Mouse (Mus musculus) neutrophil, adult 65 days (primary cell): ENCODE data around the gene Nr5a1. TPM values are rescaled to one million over a fixed set of nuclear protein-coding genes. Genes with fewer than 3 reads are reported as not detected.

ENCODE experiments used
- total RNA-seq: library from RNA; stranded (reverse); gene quantifications from 2 replicates; pipeline ENCODE4 v1.2.4, GENCODE M21; 2023

Gene Nr5a1
- total RNA-seq: not detected in 2 replicates

GRCm38 (mm10) chr2:38714324-38714723 lies at the start of gene Nr5a1:
Gene Nr5a1 (minus strand): TSS chr2:38714542.

DNA sequence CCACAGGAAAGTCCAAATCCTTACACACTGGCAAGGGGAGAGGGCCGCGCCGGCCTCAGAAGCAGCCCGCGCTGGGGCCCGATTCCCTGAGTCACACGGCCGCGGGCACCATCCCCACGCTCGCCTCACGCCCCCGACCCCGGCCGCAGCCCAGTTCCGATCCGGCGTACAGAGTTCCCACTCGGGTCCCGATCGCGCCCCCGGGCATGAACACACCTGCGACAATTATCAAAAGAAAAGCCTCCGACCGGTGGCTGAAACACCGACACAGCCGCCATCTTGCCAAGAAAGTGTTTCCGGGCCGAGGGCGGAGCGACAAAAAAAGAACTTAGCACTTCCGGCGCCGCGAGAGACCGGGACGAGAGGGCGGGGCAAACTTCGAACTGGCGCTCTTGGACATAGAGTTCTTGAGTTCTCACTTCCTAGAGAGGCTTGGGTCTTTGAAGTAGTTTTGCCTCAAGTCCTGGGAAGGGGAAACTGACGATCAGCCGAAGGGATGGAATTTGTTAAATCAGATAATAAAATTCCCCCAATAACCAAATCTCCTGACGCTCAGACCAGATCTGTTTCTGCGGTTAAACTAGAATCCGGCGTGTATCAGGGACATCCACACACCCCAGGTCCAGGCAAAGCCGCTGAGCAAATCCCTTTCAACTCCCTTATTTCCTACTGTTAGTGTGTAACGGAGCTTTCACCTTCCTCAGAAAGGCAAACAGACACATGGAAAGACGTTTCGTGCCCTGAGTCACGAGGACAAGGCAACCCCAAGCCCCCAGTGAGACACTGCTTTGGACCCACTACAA lies 70.5 kb downstream of the Nr5a1 start, which contains the start of gene Psmb7:
Gene Psmb7 (minus strand): TSS at position 463 of the 803 bp plus-strand sequence.

Other genes with a start within 250 kb of the Nr5a1 start
- gene Nek6, start 202.9 kb downstream of the Nr5a1 start, total RNA-seq: 30.1 and 35.4 TPM in 2 replicates
- 103 and 105 TPM in 2 replicates for gene Psmb7, start 70.5 kb downstream of the Nr5a1 start, total RNA-seq
- 1.3 and 1.5 TPM in 2 replicates for gene Nr6a1, start 213.1 kb upstream of the Nr5a1 start, total RNA-seq
- 0.13 TPM in 1 of 2 replicates, not detected in the other for gene Olfml2a, start 217.4 kb upstream of the Nr5a1 start, total RNA-seq